Mouse (Mus musculus): ENCODE measurements around the gene Rbbp6. TPM values are rescaled to one million over a fixed set of nuclear protein-coding genes. Genes with fewer than 3 reads are reported as not detected.

Gene Rbbp6
- polyA plus RNA-seq (2015; fragmentation: Nextera tagmentation; extraction: Ambion mirVana), result 34.0 and 38.0 TPM in 2 replicates

DNA sequence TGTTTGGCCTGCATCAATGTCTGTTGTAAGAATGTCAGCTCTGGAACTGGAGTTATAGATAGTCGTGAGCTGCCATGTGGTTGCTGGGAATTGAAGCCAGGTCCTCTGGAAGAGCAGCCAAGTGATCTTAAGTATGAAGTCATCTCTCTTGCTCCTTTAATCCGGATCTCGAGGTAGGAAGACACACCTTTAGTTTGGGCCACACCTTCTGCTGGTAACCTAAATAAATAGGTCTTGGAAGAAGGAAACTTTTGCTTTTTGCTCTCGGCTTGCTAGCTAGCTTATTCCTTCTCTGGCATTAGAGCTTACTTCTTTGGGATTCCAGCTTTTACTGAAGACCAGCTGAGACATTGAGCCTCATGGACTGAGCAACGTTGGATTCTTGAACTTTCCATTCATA is at the start of gene Rbbp6:
Gene Rbbp6, plus strand, starts transcription at position 301 of the 400 bp plus-strand sequence.
- no peak for ATAC-seq (ENCODE audit: low FRiP score, low read depth)
- no peak within 1 kb of the TSS for H3K4me2 ChIP-seq (replicated peaks)
- no peak within 1 kb of the TSS for H3K27ac ChIP-seq
- H3K9me3 ChIP-seq, result no peaks in the 10 kb centered on the region
- no peaks in the 10 kb centered on the region for H3K27me3 ChIP-seq
- no peaks in the 10 kb centered on the region for H3K36me3 ChIP-seq
- H3K9ac ChIP-seq, result no peak within 1 kb of the TSS
- no peaks in the 10 kb centered on the region for H3K4me1 ChIP-seq
- no peak within 1 kb of the TSS for H3K4me3 ChIP-seq
- 82% methylated on average over 5 of the region's 5 CpGs for WGBS

DNA sequence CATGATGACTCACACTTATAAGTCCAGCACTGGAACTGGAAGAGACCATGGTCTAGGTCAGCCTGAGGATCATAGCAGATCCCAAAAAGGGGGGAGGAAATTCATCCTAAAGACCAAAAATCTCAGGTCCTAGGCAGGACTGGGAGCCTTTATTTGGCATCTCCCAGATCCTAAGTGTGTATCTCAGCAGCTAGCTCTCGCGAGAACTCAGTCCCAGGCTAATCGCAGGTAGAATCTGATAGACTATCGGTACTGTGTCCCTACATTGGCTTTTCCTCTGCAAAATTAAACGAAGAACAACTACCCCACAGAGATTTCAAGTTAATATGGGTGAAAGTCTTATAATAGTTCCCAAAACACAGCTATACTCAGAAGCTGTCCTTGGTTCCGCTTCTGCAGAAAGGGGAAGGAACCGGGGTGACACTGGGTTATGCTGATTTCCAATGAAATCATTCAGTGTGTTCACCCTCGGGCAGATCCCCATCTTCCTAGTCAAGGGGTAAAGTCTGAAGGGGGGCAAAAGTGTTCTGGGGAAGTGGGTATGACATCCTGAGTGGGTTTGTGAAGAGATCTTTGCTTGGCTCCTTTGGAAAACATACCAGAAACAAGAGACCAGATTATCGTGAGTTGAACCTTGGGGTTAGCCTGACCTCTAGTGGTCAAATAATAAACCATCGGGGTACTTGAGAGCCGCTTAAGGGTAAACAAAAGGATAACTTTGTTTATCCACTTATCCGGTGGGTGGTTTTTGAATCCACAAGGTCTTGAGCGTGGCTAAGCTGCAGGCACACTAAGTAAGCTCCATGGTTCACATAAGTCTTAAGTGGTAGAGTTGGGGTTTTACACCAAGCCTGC is 45.5 kb upstream of the Rbbp6 start:
- WGBS, result 45% methylated on average over 13 of the region's 13 CpGs
- Histone ChIP-seq H3K4me3 (no peak overlapping the region), H3K4me2 (replicated peaks) (no peak overlapping the region), H3K27me3 (no peaks in the 10 kb centered on the region), H3K9ac (no peak overlapping the region), H3K9me3 (no peaks in the 10 kb centered on the region), H3K27ac (no peak overlapping the region), H3K4me1 (no peaks in the 10 kb centered on the region), H3K36me3 (no peaks in the 10 kb centered on the region)
- no peak for ATAC-seq (ENCODE audit: low FRiP score, low read depth)

DNA sequence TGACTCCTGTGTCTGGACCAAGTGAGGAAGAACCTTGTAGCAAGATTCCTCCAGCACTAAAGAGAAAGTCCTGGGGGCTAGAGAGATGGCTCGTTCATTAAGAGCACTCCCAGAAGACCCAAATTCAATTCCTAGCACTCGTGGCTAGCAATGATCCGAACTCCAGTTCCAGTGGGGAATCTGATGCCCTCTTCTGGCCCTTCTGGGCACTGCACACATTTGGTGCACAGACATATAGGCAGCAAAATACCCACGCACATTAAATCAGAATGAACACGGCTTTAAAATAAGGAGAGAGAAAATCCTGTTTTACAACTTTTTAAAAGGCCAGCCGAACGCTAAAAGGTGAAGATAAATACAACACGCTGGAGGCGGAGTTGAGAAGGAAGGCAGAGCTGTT is 43.9 kb upstream of the Rbbp6 start:
- ATAC-seq (ENCODE audit: low FRiP score, low read depth), result no peak

DNA sequence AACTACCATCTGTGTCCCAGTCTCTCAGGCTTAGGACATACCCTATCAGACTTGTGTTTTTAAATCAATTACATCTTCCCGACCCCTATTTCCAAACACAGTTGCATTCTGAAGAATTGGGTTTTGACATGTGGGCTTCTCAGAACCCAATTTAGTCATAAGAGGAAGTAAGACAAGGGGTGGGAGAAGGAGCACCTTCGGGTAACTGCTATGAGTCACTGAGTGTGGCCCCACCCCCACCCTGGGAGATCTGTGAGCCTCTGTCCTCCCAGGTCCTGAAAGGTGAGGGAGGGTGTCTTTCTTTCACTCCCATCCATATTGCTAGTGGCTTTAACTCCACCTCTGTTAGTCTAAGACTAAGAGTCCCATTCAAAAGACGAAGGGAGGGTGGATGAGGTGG is 41.2 kb upstream of the Rbbp6 start:
- no peaks in the 10 kb centered on the region for H3K9me3 ChIP-seq
- H3K36me3 ChIP-seq, result no peaks in the 10 kb centered on the region
- H3K27ac ChIP-seq, result no peak overlapping the region
- no peak for ATAC-seq (ENCODE audit: low FRiP score, low read depth)
- H3K4me3 ChIP-seq, result no peak overlapping the region
- no peak overlapping the region for H3K9ac ChIP-seq
- no peaks in the 10 kb centered on the region for H3K27me3 ChIP-seq
- no peaks in the 10 kb centered on the region for H3K4me1 ChIP-seq
- H3K4me2 ChIP-seq (replicated peaks), result no peak overlapping the region
- whole genome bisulfite sequencing, result 71% methylated on average over 3 of the region's 3 CpGs

More for the DNA sequence above, 43.9 kb upstream of the Rbbp6 start:
- Histone ChIP-seq H3K27me3 (no peaks in the 10 kb centered on the region), H3K27ac (no peak overlapping the region), H3K4me3 (no peak overlapping the region), H3K9ac (no peak overlapping the region), H3K4me2 (replicated peaks) (no peak overlapping the region), H3K4me1 (no peaks in the 10 kb centered on the region), H3K36me3 (no peaks in the 10 kb centered on the region), H3K9me3 (no peaks in the 10 kb centered on the region)
- 76% methylated on average over 9 of the region's 9 CpGs for WGBS

DNA sequence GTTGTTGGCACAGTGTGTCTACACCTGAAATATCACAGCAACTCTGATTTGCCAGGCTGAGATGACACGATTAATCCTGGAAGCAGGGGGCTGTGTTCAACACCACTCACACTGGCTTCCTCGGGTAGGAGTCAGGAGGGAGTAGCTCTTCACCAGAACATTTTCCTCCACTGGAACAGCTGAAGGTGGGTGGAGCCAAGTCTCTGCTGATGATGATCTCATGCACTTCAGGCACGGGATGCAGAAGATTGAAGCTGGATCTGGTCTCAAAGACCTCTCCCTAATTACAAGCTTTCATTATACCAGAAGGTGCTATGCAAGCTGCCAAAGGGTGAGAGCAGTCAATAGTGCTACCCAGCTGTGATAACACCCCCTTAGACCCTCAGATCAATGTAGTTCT is 35.0 kb upstream of the Rbbp6 start:
- H3K4me1 ChIP-seq, result no peaks in the 10 kb centered on the region
- 28% methylated on average over 3 of the region's 3 CpGs for WGBS
- no peaks in the 10 kb centered on the region for H3K36me3 ChIP-seq
- no peak overlapping the region for H3K27ac ChIP-seq
- H3K9ac ChIP-seq, result no peak overlapping the region
- H3K4me2 ChIP-seq (replicated peaks), result no peak overlapping the region
- H3K9me3 ChIP-seq, result no peaks in the 10 kb centered on the region
- H3K27me3 ChIP-seq, result no peaks in the 10 kb centered on the region
- H3K4me3 ChIP-seq, result no peak overlapping the region
- ATAC-seq (ENCODE audit: low FRiP score, low read depth), result no peak

DNA sequence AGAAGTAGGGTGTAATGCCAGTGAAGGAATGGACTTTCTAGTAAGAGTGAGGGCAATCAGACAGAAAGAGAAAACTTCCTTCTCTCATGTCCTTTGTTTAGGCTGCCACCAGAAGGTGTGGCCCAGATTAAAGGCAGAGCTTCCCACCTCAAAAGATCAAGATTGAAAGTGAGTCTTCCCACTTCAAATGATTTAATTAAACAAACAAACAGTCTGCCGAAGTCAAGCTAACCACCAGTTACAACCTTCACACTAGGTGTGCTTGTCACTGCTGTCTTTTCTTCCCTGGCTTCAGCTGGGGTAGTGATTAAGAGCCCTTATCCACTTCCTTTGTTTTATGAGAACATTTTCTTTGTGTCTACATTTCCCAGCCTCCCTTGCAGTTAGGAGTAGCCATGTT is 33.3 kb upstream of the Rbbp6 start:
- Histone ChIP-seq H3K4me1 (no peaks in the 10 kb centered on the region), H3K27me3 (no peaks in the 10 kb centered on the region), H3K9ac (no peak overlapping the region), H3K36me3 (no peaks in the 10 kb centered on the region), H3K4me2 (replicated peaks) (no peak overlapping the region), H3K27ac (no peak overlapping the region), H3K9me3 (no peaks in the 10 kb centered on the region), H3K4me3 (no peak overlapping the region)
- no peak for ATAC-seq (ENCODE audit: low FRiP score, low read depth)
- 6% methylated on average over 1 of the region's 1 CpGs for WGBS

DNA sequence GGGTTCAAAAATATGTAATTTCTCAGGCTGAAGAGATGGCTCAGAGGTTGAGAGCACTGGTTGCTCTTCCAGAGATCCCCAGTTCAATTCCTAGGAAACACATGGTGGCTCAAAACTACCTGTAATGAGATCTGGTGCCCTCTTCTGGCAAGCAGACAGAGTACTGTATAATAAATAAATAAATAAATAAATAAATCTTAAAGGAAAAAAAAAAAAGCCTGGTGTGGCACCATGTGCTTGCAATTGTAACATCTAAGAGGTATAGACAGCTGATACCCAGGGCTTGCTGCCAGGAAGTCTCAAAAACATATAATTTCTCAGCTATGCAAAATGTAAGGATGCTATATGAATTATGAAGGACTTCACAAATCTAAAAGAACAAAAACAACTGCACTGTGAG is 28.9 kb upstream of the Rbbp6 start:
- Histone ChIP-seq H3K4me2 (replicated peaks) (no peak overlapping the region), H3K36me3 (no peaks in the 10 kb centered on the region)
- no peak for ATAC-seq (ENCODE audit: low FRiP score, low read depth)

DNA sequence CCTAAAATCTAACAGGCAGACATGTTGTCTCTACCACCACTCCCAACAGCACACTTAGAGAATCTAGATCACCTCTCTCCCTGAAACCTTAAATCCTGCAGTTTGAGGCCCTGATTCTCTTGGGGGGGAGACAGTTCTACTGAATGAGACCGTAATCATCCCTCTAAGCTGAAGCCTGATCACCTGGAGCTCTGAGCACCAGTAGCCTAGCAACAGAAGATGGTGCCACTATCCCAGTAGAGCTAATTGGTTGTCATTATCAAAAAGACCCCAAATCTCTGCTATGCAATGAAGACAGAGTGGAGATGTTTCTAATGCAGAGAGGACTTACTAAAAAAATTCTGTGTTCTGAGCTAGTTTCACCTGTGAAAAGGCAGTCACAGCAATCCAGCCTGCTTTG is 27.3 kb upstream of the Rbbp6 start:
- Histone ChIP-seq H3K4me3 (no peak overlapping the region), H3K27me3 (no peaks in the 10 kb centered on the region), H3K27ac (no peak overlapping the region), H3K4me1 (no peaks in the 10 kb centered on the region), H3K4me2 (replicated peaks) (no peak overlapping the region), H3K9ac (no peak overlapping the region), H3K36me3 (no peaks in the 10 kb centered on the region), H3K9me3 (no peaks in the 10 kb centered on the region)
- ATAC-seq (ENCODE audit: low FRiP score, low read depth), result no peak
- 65% methylated on average over 1 of the region's 1 CpGs for WGBS

More for the DNA sequence above, 28.9 kb upstream of the Rbbp6 start:
- Histone ChIP-seq H3K27me3 (no peaks in the 10 kb centered on the region), H3K4me1 (no peaks in the 10 kb centered on the region), H3K4me3 (no peak overlapping the region), H3K27ac (no peak overlapping the region), H3K9ac (no peak overlapping the region), H3K9me3 (no peaks in the 10 kb centered on the region)

DNA sequence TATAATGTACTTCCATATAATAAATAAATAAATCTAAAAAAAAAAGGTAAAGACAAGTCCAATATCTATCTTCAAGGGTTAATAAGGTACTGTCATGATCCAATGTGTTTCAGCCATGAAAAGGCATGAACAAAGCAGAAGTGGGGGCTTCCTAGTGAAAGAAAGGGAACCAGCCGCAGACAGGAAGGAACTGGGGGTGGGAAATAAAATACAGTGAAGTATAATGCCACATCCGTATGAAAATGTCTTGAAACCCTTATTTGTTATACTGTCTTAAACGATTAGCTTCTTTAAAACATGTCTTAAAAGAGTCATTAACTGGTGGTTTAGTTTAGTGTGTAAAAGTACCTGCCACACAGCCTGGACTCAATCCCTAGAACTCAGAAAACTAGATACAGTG is 26.3 kb upstream of the Rbbp6 start:
- Histone ChIP-seq H3K4me1 (no peaks in the 10 kb centered on the region), H3K4me2 (replicated peaks) (no peak overlapping the region), H3K9ac (no peak overlapping the region), H3K27ac (no peak overlapping the region), H3K9me3 (no peaks in the 10 kb centered on the region), H3K4me3 (no peak overlapping the region), H3K36me3 (no peaks in the 10 kb centered on the region), H3K27me3 (no peaks in the 10 kb centered on the region)
- 67% methylated on average over 3 of the region's 3 CpGs for WGBS
- no peak for ATAC-seq (ENCODE audit: low FRiP score, low read depth)

DNA sequence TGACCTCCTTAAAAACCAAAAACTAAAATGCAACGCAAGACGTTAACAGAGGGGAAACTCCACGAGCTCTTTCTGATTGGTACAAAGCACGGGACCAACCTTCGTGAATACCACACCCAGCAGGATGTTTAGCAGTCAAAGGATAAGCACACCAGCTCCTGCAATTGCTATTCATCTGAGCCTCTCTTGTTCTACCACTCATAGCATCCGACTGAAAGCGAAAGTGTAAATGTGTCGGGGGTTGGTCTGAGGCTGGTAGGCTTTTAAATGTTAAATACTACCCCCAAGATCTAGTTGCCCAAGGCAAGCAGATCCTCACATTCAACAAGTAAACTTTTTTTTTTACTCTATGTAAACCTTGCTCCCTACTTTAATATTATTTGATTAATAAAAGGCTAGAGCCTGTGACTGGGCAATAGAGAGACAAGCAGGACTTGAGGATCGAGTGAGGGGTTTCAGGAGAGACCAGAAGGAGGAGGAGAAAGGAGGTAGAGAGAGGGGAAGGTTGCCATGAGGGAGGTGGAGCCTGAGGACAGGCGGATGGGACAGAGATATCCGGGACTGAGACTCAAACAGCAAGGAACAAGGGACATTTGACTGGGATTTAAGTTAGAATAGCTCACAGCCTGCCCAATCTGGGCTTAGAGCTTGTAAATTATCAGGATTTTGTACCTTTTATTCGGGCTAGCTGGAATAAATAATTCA is 25.0 kb upstream of the Rbbp6 start:
- Histone ChIP-seq H3K4me1 (no peaks in the 10 kb centered on the region), H3K27ac (no peak overlapping the region), H3K9me3 (no peaks in the 10 kb centered on the region), H3K36me3 (no peaks in the 10 kb centered on the region), H3K4me2 (replicated peaks) (peak overlapping the region; percentile 30), H3K4me3 (peak overlapping the region; percentile 2; the same call in 1 of the 2 replicates), H3K27me3 (no peaks in the 10 kb centered on the region), H3K9ac (no peak overlapping the region)
- ATAC-seq (ENCODE audit: low FRiP score, low read depth), result no peak
- 13% methylated on average over 12 of the region's 12 CpGs for WGBS

DNA sequence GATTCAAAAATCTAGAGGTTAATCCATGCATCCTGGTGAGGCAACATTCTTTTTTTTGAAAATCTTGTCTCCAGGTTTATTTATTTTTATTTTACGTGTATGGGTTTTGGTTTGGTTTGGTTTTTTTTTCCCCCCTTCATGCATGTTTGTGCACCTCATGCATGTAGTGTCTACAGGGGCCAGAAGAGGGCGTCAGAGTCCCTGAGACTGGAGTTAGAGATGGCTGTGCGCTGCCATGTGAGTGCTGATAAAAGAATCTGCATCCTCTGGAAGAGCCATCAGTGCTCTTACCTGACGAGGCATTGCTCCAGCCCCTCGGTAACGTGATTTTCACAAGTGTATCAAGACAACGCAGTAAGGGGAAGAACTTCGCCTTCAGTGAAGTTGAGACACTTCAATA is 23.4 kb upstream of the Rbbp6 start:
- Histone ChIP-seq H3K4me2 (replicated peaks) (no peak overlapping the region), H3K27ac (no peak overlapping the region), H3K4me3 (no peak overlapping the region), H3K36me3 (no peaks in the 10 kb centered on the region), H3K27me3 (no peaks in the 10 kb centered on the region), H3K9me3 (no peaks in the 10 kb centered on the region), H3K4me1 (no peaks in the 10 kb centered on the region), H3K9ac (no peak overlapping the region)
- WGBS, result 91% methylated on average over 8 of the region's 8 CpGs
- ATAC-seq (ENCODE audit: low FRiP score, low read depth), result no peak

DNA sequence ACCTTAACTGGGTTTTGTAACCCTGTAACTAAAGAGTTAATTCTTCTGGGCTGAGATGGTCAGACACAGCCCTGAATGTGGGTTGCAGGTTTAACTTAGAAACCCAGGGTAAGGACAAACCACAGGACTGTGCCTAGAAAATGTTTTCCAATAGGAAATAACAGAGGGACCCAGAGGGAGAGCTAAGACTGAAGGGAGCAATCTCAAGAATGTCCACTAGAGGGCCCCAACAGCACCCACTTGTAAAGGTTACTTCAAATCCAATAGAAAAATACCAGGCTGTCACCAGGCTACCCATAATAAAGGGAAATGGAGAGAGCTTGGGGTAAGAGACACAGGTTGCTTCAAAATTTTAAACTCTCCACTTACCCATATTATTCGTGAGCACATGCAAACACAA is 20.3 kb upstream of the Rbbp6 start:
- no peaks in the 10 kb centered on the region for H3K27me3 ChIP-seq
- no peak overlapping the region for H3K4me3 ChIP-seq
- ATAC-seq (ENCODE audit: low FRiP score, low read depth), result no peak
- H3K27ac ChIP-seq, result no peak overlapping the region
- H3K4me1 ChIP-seq, result no peaks in the 10 kb centered on the region
- H3K9me3 ChIP-seq, result no peaks in the 10 kb centered on the region
- no peak overlapping the region for H3K4me2 ChIP-seq (replicated peaks)
- 5% methylated on average over 1 of the region's 1 CpGs for WGBS
- no peaks in the 10 kb centered on the region for H3K36me3 ChIP-seq
- no peak overlapping the region for H3K9ac ChIP-seq
